Mouse (Mus musculus) testis, adult 2 months (tissue): ENCODE data around the gene Tm6sf1. TPM values are rescaled to one million over a fixed set of nuclear protein-coding genes. Genes with fewer than 3 reads are reported as not detected.

Source experiments
- H3K27ac ChIP-seq: fragments of 200-500 bp; 2 replicates; pipeline ENCODE4 v1.5.1; 2012; ENCODE audit warnings: low read depth, low read length; ENCODE audit not compliant: control insufficient read depth, insufficient read depth
- H3K27me3 ChIP-seq: fragments of 200-500 bp; 2 replicates; pipeline ENCODE4 v1.6.1; 2012; ENCODE audit warnings: mild to moderate bottlenecking, low read length, moderate library complexity; ENCODE audit not compliant: control insufficient read depth, insufficient read depth
- H3K36me3 ChIP-seq: fragments of 200-500 bp; 2 replicates; pipeline ENCODE4 v1.6.1; 2012; ENCODE audit warnings: mild to moderate bottlenecking, low read length; ENCODE audit not compliant: control insufficient read depth, insufficient read depth
- H3K4me1 ChIP-seq: fragments of 200-500 bp; 2 replicates; pipeline ENCODE4 v1.6.1; 2012; ENCODE audit warnings: low read length; ENCODE audit not compliant: control insufficient read depth, insufficient read depth
- H3K4me3 ChIP-seq: fragments of 200-500 bp; 2 replicates; pipeline ENCODE4 v1.5.1; 2012; ENCODE audit warnings: low read depth, mild to moderate bottlenecking, low read length, moderate library complexity, mixed read lengths; ENCODE audit not compliant: control insufficient read depth
- CTCF ChIP-seq: fragments of 200-500 bp; IDR thresholded peaks from 2 replicates; pipeline ENCODE4 v1.5.1; 2012; ENCODE audit warnings: low read depth, mild to moderate bottlenecking, inconsistent platforms, low read length, moderate library complexity; ENCODE audit not compliant: control insufficient read depth, insufficient read depth, insufficient replicate concordance
- POLR2A ChIP-seq: fragments of 200-500 bp; IDR thresholded peaks from 2 replicates; pipeline ENCODE4 v1.6.1; 2012; ENCODE audit warnings: low read depth, mild to moderate bottlenecking, inconsistent platforms, low read length, moderate library complexity; ENCODE audit not compliant: control insufficient read depth
- polyA plus RNA-seq: library from polyadenylated mRNA; depleted of rRNA; stranded (reverse); fragments of >200 nt; gene quantifications from 2 replicates; pipeline ENCODE4 v1.2.3, GENCODE M21; 2012

Tm6sf1 gene
- polyA plus RNA-seq, 1 experiment, result 9.5 TPM

GRCm38 (mm10) chr7:81872493-81873013 lies 13.8 kb downstream of the Tm6sf1 start:
- no peak overlapping the region for H3K4me3 ChIP-seq
- H3K27ac ChIP-seq, result no peak overlapping the region
- H3K4me1 ChIP-seq, result no peaks in the 10 kb centered on the region
- H3K36me3 ChIP-seq, result no peaks in the 10 kb centered on the region
- no peak for TF ChIP-seq POLR2A
- no peak for TF ChIP-seq CTCF
- no peaks in the 10 kb centered on the region for H3K27me3 ChIP-seq

GRCm38 (mm10) chr7:81873807-81874206 lies 15.0 kb downstream of the Tm6sf1 start:
- no peak for TF ChIP-seq POLR2A
- no peak for TF ChIP-seq CTCF
- H3K36me3 ChIP-seq, result no peaks in the 10 kb centered on the region
- no peaks in the 10 kb centered on the region for H3K27me3 ChIP-seq
- H3K27ac ChIP-seq, result no peak overlapping the region
- no peak overlapping the region for H3K4me3 ChIP-seq
- no peaks in the 10 kb centered on the region for H3K4me1 ChIP-seq

GRCm38 (mm10) chr7:81874636-81875035 lies 15.8 kb downstream of the Tm6sf1 start:
- no peak for TF ChIP-seq CTCF
- TF ChIP-seq POLR2A, result no peak
- Histone ChIP-seq H3K36me3 (no peaks in the 10 kb centered on the region), H3K27ac (no peak overlapping the region), H3K4me3 (no peak overlapping the region), H3K27me3 (no peaks in the 10 kb centered on the region), H3K4me1 (no peaks in the 10 kb centered on the region)

- Histone ChIP-seq H3K4me3 (no peak overlapping the region), H3K4me1 (no peaks in the 10 kb centered on the region), H3K27me3 (no peaks in the 10 kb centered on the region), H3K36me3 (no peaks in the 10 kb centered on the region), H3K27ac (no peak overlapping the region)
- TF ChIP-seq POLR2A, result no peak
- TF ChIP-seq CTCF, result no peak
These were observed 16.6 kb downstream of the Tm6sf1 start for GRCm38 (mm10) chr7:81875372-81875771.

GRCm38 (mm10) chr7:81880286-81880685 lies 21.5 kb downstream of the Tm6sf1 start:
- no peak for TF ChIP-seq POLR2A
- no peaks in the 10 kb centered on the region for H3K4me1 ChIP-seq

GRCm38 (mm10) chr7:81880797-81881196 lies 22.0 kb downstream of the Tm6sf1 start:
- H3K4me1 ChIP-seq, result no peaks in the 10 kb centered on the region
- no peak overlapping the region for H3K27ac ChIP-seq
- H3K27me3 ChIP-seq, result no peaks in the 10 kb centered on the region
- no peaks in the 10 kb centered on the region for H3K36me3 ChIP-seq
- TF ChIP-seq POLR2A, result no peak
- no peak for TF ChIP-seq CTCF
- H3K4me3 ChIP-seq, result no peak overlapping the region

More at GRCm38 (mm10) chr7:81880286-81880685, 21.5 kb downstream of the Tm6sf1 start:
- Histone ChIP-seq H3K4me3 (no peak overlapping the region), H3K27me3 (no peaks in the 10 kb centered on the region), H3K27ac (no peak overlapping the region), H3K36me3 (no peaks in the 10 kb centered on the region)

- no peak overlapping the region for H3K27ac ChIP-seq
These were observed 22.8 kb downstream of the Tm6sf1 start for GRCm38 (mm10) chr7:81881600-81881999.

GRCm38 (mm10) chr7:81885128-81885527 lies 26.3 kb downstream of the Tm6sf1 start:
- H3K4me3 ChIP-seq, result no peak overlapping the region
- no peaks in the 10 kb centered on the region for H3K36me3 ChIP-seq
- H3K27ac ChIP-seq, result no peak overlapping the region
- TF ChIP-seq POLR2A (no peak), CTCF (no peak)
- H3K27me3 ChIP-seq, result no peaks in the 10 kb centered on the region
- no peaks in the 10 kb centered on the region for H3K4me1 ChIP-seq

More at GRCm38 (mm10) chr7:81881600-81881999, 22.8 kb downstream of the Tm6sf1 start:
- H3K27me3 ChIP-seq, result no peaks in the 10 kb centered on the region
- H3K4me3 ChIP-seq, result no peak overlapping the region
- TF ChIP-seq POLR2A, result no peak
- no peak for TF ChIP-seq CTCF
- no peaks in the 10 kb centered on the region for H3K4me1 ChIP-seq
- H3K36me3 ChIP-seq, result no peaks in the 10 kb centered on the region
